Mouse (Mus musculus) forebrain, embryonic 14.5 days (tissue): ENCODE measurements around the gene Eef1a1. TPM values are rescaled to one million over a fixed set of nuclear protein-coding genes. Genes with fewer than 3 reads are reported as not detected.
"Not testable (repeated sequence)": the region's sequence is repeated elsewhere in the genome, so short reads cannot be mapped to it uniquely, and the experiment has no call there.

Experiments
- ATAC-seq: fragments of 200-750 bp; cut with Nextera tagmentation; 2 replicates; pipeline ENCODE4 v1.8.0; 2017; ENCODE audit warnings: mild to moderate bottlenecking, moderate library complexity
- DNase-seq: peaks from one replicate; pipeline ENCODE4 v3.0.0-alpha.2; 2015; ENCODE audit warnings: low spot score
- H3K27ac ChIP-seq: fragments of 300-500 bp; sonication (generic); 2 replicates; pipeline ENCODE4 v1.5.1; 2014; ENCODE audit warnings: low read depth, mild to moderate bottlenecking, control low read depth, low read length, moderate library complexity
- H3K27me3 ChIP-seq: fragments of 300-500 bp; sonication (generic); replicated peaks from 2 replicates; pipeline ENCODE4 v1.6.1; 2014; ENCODE audit warnings: low read length, control low read depth, mixed read lengths; ENCODE audit not compliant: control insufficient read depth, insufficient read depth
- H3K36me3 ChIP-seq: fragments of 300-500 bp; sonication (generic); 2 replicates; pipeline ENCODE4 v1.6.1; 2014; ENCODE audit warnings: low read length, control low read depth; ENCODE audit not compliant: control insufficient read depth, insufficient read depth
- H3K4me1 ChIP-seq: fragments of 300-500 bp; sonication (generic); 2 replicates; pipeline ENCODE4 v1.6.1; 2014; ENCODE audit warnings: antibody characterized with exemption, low read length, control low read depth; ENCODE audit not compliant: control insufficient read depth, insufficient read depth
- H3K4me2 ChIP-seq: fragments of 300-500 bp; sonication (generic); 2 replicates; pipeline ENCODE4 v1.6.1; 2014; ENCODE audit warnings: mild to moderate bottlenecking, control low read depth, low read length
- H3K4me3 ChIP-seq: fragments of 300-500 bp; sonication (generic); 2 replicates; pipeline ENCODE4 v1.5.1; 2014; ENCODE audit warnings: low read depth, low read length, control low read depth
- H3K9ac ChIP-seq: fragments of 300-500 bp; sonication (generic); 2 replicates; pipeline ENCODE4 v1.6.1; 2014; ENCODE audit warnings: mild to moderate bottlenecking, low read length, control low read depth, moderate library complexity
- H3K9me3 ChIP-seq: fragments of 300-500 bp; sonication (generic); replicated peaks from 2 replicates; pipeline ENCODE4 v1.6.1; 2016; ENCODE audit warnings: low read length, control low read depth, mixed read lengths; ENCODE audit not compliant: control insufficient read depth
- WGBS: fragments of 180-500 bp; shearing (Covaris S2); extraction: QIAGEN DNeasy Blood & Tissue Kit; methylation state at CpG from one replicate; pipeline ENCODE4 v1.1.7; 2014; 5-methylcytosine and 5-hydroxymethylcytosine counted together
- polyA plus RNA-seq: library from polyadenylated mRNA; unstranded; fragments of >200 nt; fragmentation: Nextera tagmentation; extraction: Ambion mirVana; gene quantifications from 2 replicates; pipeline ENCODE4 v1.2.1, GENCODE M21; 2014

Gene Eef1a1
- polyA plus RNA-seq, 1 experiment from 2014 or later = 5,265 TPM

DNA sequence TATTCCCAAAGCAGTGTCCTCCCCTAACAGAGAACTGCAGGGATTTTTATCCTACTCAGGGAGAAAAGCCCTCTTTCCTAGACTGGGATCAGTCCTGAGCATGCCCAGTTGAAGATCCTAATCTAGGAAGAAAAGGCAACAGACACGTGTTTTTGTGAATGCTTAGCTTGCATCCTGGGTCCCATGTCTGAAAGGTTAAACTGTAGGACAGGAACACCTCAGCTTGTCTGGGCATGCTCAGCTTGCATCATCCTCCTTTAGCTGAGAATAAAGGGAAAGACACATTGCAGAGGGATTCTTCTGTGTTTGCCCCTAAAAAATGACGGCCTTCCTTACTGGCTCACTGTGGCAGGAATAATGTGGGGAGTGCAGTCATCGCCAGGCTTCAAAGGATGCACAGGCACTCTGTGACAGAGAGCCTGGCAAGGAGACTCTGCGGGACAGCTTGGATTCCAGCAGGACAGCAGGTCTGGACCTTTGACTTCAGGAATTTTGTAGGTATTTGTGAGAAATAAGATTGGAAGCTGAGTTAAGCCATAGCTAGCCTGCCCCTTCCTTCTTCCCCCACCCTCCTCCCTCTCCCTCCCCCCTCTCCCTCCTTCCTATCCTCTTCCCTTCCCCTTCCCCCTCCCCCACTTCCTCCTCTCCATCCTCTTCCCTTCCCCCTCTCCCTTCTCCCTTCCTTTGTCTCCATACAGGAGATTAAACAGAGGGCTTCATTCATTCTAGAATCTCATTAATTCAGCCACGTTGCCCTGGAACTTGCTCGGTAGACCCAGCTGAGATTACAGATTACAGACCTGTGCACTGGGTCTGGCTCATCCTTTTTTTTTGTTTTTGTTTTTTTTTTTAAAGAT, 14.5 kb upstream of the Eef1a1 start:
- no peak overlapping the region for H3K4me3 ChIP-seq
- ATAC-seq = peak; percentile 74
- no peaks in the 10 kb centered on the region for H3K36me3 ChIP-seq

DNA sequence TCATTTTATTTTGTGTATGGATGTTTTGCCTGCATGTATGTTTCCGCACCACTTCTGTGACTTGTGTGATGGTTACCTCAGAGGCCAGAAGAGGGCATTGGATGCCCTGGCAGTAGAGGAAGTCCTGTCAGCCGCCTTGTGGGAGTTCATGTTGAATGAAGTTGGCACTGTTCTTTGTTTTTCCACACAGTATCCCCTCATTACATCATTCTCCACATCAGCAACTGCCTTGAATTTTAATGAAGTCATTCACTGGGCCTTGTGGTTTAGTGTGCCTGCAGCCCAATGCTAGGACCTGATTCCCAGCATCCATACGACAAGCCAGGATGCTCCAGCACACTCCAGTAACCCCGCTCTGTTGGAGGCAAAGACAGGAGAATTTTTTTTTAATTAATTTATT, 12.3 kb upstream of the Eef1a1 start:
- Histone ChIP-seq H3K36me3 (no peaks in the 10 kb centered on the region), H3K4me3 (no peak overlapping the region), H3K27me3 (no peaks in the 10 kb centered on the region), H3K27ac (no peak overlapping the region), H3K4me2 (no peak overlapping the region), H3K4me1 (peaks cover 22% of the 10 kb centered on the region), H3K9me3 (no peaks in the 10 kb centered on the region), H3K9ac (no peak overlapping the region)
- peak; percentile 62 for ATAC-seq
- DNase-seq = peak; percentile 83
- WGBS = 23% methylated on average over 4 of the region's 4 CpGs

More for the DNA sequence above, 14.5 kb upstream of the Eef1a1 start:
- DNase-seq = peak; percentile 89
- Histone ChIP-seq H3K27me3 (no peaks in the 10 kb centered on the region), H3K4me1 (peaks cover 22% of the 10 kb centered on the region), H3K27ac (peak overlapping the region; percentile 94), H3K9ac (peak overlapping the region; percentile 54), H3K4me2 (peak overlapping the region; percentile 35), H3K9me3 (no peaks in the 10 kb centered on the region)
- WGBS = 1% methylated on average over 6 of the region's 6 CpGs

DNA sequence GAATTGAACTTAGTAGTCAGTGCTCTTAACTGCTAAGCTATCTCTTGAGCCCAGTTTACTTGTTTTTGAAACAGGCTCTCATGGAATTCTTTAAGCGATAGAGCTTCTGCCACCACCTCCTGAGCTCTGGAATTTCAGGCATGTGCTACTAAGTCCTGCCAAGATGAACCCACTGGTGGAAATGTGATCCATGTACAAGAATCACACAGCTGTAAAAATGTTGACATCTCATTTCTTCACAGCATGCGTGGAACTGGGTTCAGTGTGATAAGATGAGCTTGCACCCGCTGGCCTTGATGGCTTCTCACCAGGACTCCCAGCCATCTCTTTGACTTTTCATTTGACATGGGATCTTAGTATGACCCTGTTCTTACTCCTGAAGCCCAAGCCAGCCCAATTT, 11.4 kb upstream of the Eef1a1 start:
- Histone ChIP-seq H3K4me2 (no peak overlapping the region), H3K4me1 (peaks cover 22% of the 10 kb centered on the region), H3K36me3 (no peaks in the 10 kb centered on the region), H3K9me3 (no peaks in the 10 kb centered on the region), H3K4me3 (no peak overlapping the region), H3K27me3 (no peaks in the 10 kb centered on the region), H3K27ac (no peak overlapping the region), H3K9ac (no peak overlapping the region)
- no peak for DNase-seq
- no peak for ATAC-seq
- WGBS = 83% methylated on average over 3 of the region's 3 CpGs

DNA sequence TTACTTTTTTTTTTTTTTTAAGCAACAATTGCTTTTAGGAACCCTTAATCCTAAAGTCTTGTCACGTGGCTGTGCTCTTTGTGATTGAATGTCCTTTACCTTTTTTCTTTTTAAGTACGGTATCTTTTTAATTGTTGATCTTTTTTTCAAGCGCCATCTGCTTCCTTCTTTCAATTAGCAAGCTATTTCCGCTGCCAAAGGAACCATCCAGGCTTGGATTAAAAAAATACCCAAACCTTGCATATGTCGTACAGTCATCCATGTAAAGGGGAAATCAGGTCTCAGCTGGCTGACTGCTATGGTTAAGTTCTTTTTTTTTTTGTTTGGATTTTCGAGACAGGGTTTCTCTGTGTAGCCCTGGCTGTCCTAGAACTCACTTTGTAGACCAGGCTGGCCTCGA, 4.2 kb upstream of the Eef1a1 start:
- Histone ChIP-seq H3K4me3 (no peak overlapping the region), H3K9me3 (no peaks in the 10 kb centered on the region), H3K9ac (no peak overlapping the region), H3K36me3 (no peaks in the 10 kb centered on the region), H3K27ac (no peak overlapping the region), H3K4me1 (peaks cover 4% of the 10 kb centered on the region; the same call in 1 of the 2 replicates), H3K4me2 (no peak overlapping the region), H3K27me3 (no peaks in the 10 kb centered on the region)
- ATAC-seq (no peak), DNase-seq (peak; percentile 61)
- WGBS = 66% methylated on average over 7 of the region's 7 CpGs

DNA sequence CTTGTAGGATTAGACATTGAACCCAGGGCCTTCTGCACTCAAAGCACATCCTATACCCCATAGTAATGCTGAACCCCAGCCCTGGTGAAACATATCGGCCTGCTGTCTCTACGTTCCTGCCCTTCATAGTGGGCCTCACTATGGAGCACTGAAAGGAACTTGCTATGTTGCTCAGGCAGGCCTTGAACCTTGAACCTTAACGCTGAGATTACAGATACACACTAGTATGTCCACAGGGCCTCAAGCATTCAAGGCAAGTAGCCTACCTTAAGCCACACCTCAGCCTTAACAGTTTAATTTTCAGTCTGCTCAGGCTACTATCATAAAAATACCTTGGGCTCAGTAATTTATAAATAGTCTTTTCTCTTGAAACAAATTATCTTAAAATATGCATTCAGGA, 3.3 kb upstream of the Eef1a1 start:
- H3K9ac ChIP-seq = no peak overlapping the region
- ATAC-seq = no peak
- no peaks in the 10 kb centered on the region for H3K9me3 ChIP-seq
- H3K4me2 ChIP-seq = no peak overlapping the region
- H3K27ac ChIP-seq = no peak overlapping the region
- DNase-seq = no peak
- WGBS = 89% methylated on average over 3 of the region's 3 CpGs
- H3K36me3 ChIP-seq = no peaks in the 10 kb centered on the region
- peaks cover 4% of the 10 kb centered on the region; the same call in 1 of the 2 replicates for H3K4me1 ChIP-seq
- no peaks in the 10 kb centered on the region for H3K27me3 ChIP-seq
- no peak overlapping the region for H3K4me3 ChIP-seq

DNA sequence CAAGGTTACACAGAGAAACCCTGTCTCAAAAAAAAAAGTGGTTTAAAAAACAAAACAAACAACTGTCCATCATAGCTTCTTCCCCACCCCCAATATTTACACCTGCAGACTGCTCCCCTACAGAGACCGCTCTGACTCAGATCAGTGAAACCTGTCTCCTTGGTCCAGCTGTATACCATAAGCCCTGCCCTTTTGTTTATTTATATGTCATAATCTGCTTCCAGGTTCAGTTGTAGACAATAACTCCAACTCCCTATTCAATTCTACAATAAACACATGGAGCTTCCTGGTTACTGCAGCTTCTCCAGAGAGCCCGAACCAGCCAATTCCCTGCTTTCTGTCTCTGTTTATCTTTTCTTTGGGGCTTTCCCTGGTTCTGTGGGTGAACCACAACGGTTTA, 2.2 kb upstream of the Eef1a1 start:
- Histone ChIP-seq H3K4me1 (peaks cover 4% of the 10 kb centered on the region; the same call in 1 of the 2 replicates), H3K27me3 (no peaks in the 10 kb centered on the region), H3K4me3 (no peak overlapping the region), H3K27ac (no peak overlapping the region), H3K9ac (no peak overlapping the region), H3K9me3 (no peaks in the 10 kb centered on the region), H3K4me2 (no peak overlapping the region), H3K36me3 (no peaks in the 10 kb centered on the region)
- WGBS = 87% methylated on average over 3 of the region's 3 CpGs
- ATAC-seq (no peak), DNase-seq (no peak)

DNA sequence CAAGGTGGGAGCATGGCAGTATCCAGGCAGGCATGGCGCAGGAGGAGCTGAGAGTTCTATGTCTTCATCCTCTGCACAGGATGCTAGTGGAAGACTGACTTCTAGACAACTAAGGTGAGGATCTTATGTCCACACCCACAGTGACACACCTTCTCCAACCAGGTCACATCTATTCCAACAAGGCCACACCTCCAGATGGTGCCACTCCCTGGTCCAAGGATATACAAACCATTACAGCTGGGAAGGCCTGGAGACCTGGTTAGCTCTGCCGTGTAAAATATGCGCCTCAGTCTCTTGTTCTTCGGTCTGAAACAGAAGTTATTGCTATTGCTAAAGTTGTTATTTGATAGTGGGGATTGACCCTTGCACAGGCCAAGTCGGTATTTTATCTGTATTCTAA, 930 bp downstream of the Eef1a1 start:
- H3K27ac ChIP-seq, H3K9ac ChIP-seq, DNase-seq, H3K9me3 ChIP-seq, H3K36me3 ChIP-seq, H3K4me2 ChIP-seq, H3K27me3 ChIP-seq, H3K4me3 ChIP-seq, H3K4me1 ChIP-seq, ATAC-seq: not testable (repeated sequence)
- 97% methylated on average over 5 of the region's 5 CpGs for WGBS

DNA sequence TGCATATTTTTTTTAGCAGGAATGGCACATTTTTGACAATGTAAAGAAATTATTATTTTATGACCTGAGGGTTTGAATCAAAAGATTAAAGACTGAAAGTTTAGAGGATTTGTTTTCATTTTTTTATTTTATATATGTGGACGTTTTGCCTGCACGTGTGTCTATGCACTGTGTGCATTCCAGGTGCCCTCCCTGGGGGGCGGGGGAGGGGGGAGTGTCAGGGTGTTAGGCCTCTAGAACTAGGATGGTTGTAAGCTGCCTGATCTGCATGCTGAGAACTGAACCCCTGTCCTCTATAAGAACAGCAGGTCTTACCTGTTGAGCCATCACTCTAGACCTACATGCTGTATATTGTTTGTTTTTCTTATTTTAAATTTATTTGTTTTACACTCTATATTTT, 4.3 kb downstream of the Eef1a1 start:
- no peak overlapping the region for H3K4me2 ChIP-seq
- H3K9me3 ChIP-seq = no peaks in the 10 kb centered on the region
- peaks cover 9% of the 10 kb centered on the region for H3K4me1 ChIP-seq
- no peak overlapping the region for H3K9ac ChIP-seq
- DNase-seq (no peak), ATAC-seq (no peak)
- H3K4me3 ChIP-seq = no peak overlapping the region
- 72% methylated on average over 3 of the region's 3 CpGs for WGBS
- no peak overlapping the region for H3K27ac ChIP-seq
- no peaks in the 10 kb centered on the region for H3K27me3 ChIP-seq
- H3K36me3 ChIP-seq = peaks cover 4% of the 10 kb centered on the region; the same call in 1 of the 2 replicates

DNA sequence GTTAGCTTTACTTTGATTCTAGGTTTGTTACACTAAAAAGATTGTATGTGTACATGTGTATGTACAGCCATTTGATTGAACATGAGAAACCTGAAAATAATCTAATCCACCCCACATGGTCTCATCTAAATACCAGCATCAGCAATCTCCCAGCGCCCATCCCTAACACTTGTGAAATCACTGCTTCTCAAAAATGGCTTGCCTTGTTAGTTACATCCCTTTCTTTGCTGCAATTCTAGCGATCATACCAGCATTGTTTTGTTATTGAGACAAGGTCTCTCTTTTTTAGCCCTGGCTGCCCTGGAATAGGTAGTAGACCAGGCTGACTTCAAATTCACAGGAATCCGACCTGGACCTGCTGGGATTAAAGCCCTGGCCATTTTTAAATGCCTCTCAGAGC, 6.6 kb downstream of the Eef1a1 start:
- ATAC-seq (no peak), DNase-seq (no peak)
- Histone ChIP-seq H3K27me3 (no peaks in the 10 kb centered on the region), H3K4me1 (peaks cover 8% of the 10 kb centered on the region; the same call in 1 of the 2 replicates), H3K4me2 (peak overlapping the region; percentile 54), H3K9ac (peak overlapping the region; percentile 79), H3K4me3 (peak overlapping the region; percentile 46), H3K9me3 (no peaks in the 10 kb centered on the region), H3K27ac (peak overlapping the region; percentile 99), H3K36me3 (peaks cover 25% of the 10 kb centered on the region)
- WGBS = 4% methylated on average over 3 of the region's 3 CpGs
